Mouse (Mus musculus): Measurements from ENCODE around the gene Ntrk2. TPM values are rescaled to one million over a fixed set of nuclear protein-coding genes. Genes with fewer than 3 reads are reported as not detected.
A peak's percentile ranks its signal among the peaks of the same experiment; 100 is the strongest.
"Not testable (repeated sequence)": the region's sequence is repeated elsewhere in the genome, so short reads cannot be mapped to it uniquely, and the experiment has no call there.

Ntrk2 gene
- total RNA-seq, 2 experiments from 2014 or later = 292 to 320 TPM

GRCm38 (mm10) chr13:59030574-59030973, 224.2 kb downstream of the Ntrk2 start:
- DNase-seq (ENCODE audit: low spot score in 2 of 2) = peak; percentile 39 to 66

GRCm38 (mm10) chr13:59040156-59040915, 234.0 kb downstream of the Ntrk2 start:
- no peak for DNase-seq (ENCODE audit: low spot score in 2 of 2)

- DNase-seq (ENCODE audit: low spot score in 2 of 2) = peak; percentile 51 to 83
Observed at GRCm38 (mm10) chr13:59041013-59041764, 234.8 kb downstream of the Ntrk2 start.

- DNase-seq (ENCODE audit: low spot score in 2 of 2) = no peak
Observed at GRCm38 (mm10) chr13:59052188-59052587, 245.8 kb downstream of the Ntrk2 start.

- not testable (repeated sequence) for DNase-seq (ENCODE audit: low spot score in 2 of 2)
Observed at GRCm38 (mm10) chr13:59054331-59054730, 248.0 kb downstream of the Ntrk2 start.

- DNase-seq (ENCODE audit: low spot score in 2 of 2) = no peak
Observed at GRCm38 (mm10) chr13:59056859-59057258, 250.5 kb downstream of the Ntrk2 start.

- DNase-seq (ENCODE audit: low spot score in 2 of 2) = no peak
Observed at GRCm38 (mm10) chr13:59057886-59058285, 251.5 kb downstream of the Ntrk2 start.

GRCm38 (mm10) chr13:59059118-59059517, 252.7 kb downstream of the Ntrk2 start:
- no peak for DNase-seq (ENCODE audit: low spot score in 2 of 2)

GRCm38 (mm10) chr13:59065677-59066076, 259.3 kb downstream of the Ntrk2 start:
- DNase-seq (ENCODE audit: low spot score in 2 of 2) = peak in 1 of 2 experiments; percentile 39

- peak; percentile 85 to 91 for DNase-seq (ENCODE audit: low spot score in 2 of 2)
Observed at GRCm38 (mm10) chr13:59073635-59074256, 267.4 kb downstream of the Ntrk2 start.

GRCm38 (mm10) chr13:59076489-59076888, 270.1 kb downstream of the Ntrk2 start:
- no peak for DNase-seq (ENCODE audit: low spot score in 2 of 2)

GRCm38 (mm10) chr13:59079761-59080461, 273.5 kb downstream of the Ntrk2 start:
- peak in 1 of 2 experiments; percentile 64 for DNase-seq (ENCODE audit: low spot score in 2 of 2)

GRCm38 (mm10) chr13:59080468-59080867, 274.1 kb downstream of the Ntrk2 start:
- no peak for DNase-seq (ENCODE audit: low spot score in 2 of 2)

GRCm38 (mm10) chr13:59089016-59089415, 282.6 kb downstream of the Ntrk2 start:
- DNase-seq (ENCODE audit: low spot score in 2 of 2) = no peak

GRCm38 (mm10) chr13:59091138-59091971, 285.0 kb downstream of the Ntrk2 start:
- DNase-seq (ENCODE audit: low spot score in 2 of 2) = peak; percentile 31 to 51

- no peak for DNase-seq (ENCODE audit: low spot score in 2 of 2)
Observed at GRCm38 (mm10) chr13:59092045-59092857, 285.9 kb downstream of the Ntrk2 start.

GRCm38 (mm10) chr13:59092858-59093154, 286.4 kb downstream of the Ntrk2 start:
- DNase-seq (ENCODE audit: low spot score in 2 of 2) = peak; percentile 78 to 88

- peak in 1 of 2 experiments; percentile 49 for DNase-seq (ENCODE audit: low spot score in 2 of 2)
Observed at GRCm38 (mm10) chr13:59094722-59095121, 288.4 kb downstream of the Ntrk2 start.

GRCm38 (mm10) chr13:59095811-59096391, 289.5 kb downstream of the Ntrk2 start:
- no peak for DNase-seq (ENCODE audit: low spot score in 2 of 2)

Data from layer of hippocampus, postnatal 14 days (tissue).